Mouse (Mus musculus) hindbrain, embryonic 16.5 days (tissue): ENCODE data around the gene Gtpbp3. TPM values are rescaled to one million over a fixed set of nuclear protein-coding genes. Genes with fewer than 3 reads are reported as not detected.

ENCODE experiments used
- ATAC-seq: fragments of 200-750 bp; cut with Nextera tagmentation; 2 replicates; pipeline ENCODE4 v1.8.0; 2017; ENCODE audit warnings: moderate TSS enrichment, moderate library complexity
- H3K27ac ChIP-seq: fragments of 300-500 bp; sonication (generic); 2 replicates; pipeline ENCODE4 v1.5.1; 2014; ENCODE audit warnings: low read depth, mild to moderate bottlenecking, control low read depth, low read length, moderate library complexity
- H3K27me3 ChIP-seq: fragments of 300-500 bp; sonication (generic); replicated peaks from 2 replicates; pipeline ENCODE4 v1.6.1; 2014; ENCODE audit warnings: low read length; ENCODE audit not compliant: control insufficient read depth, insufficient read depth
- H3K36me3 ChIP-seq: fragments of 300-500 bp; sonication (generic); 2 replicates; pipeline ENCODE4 v1.6.1; 2014; ENCODE audit warnings: mild to moderate bottlenecking, low read length, moderate library complexity, mixed read lengths; ENCODE audit not compliant: control insufficient read depth, insufficient read depth
- H3K4me1 ChIP-seq: fragments of 300-500 bp; sonication (generic); 2 replicates; pipeline ENCODE4 v1.6.1; 2014; ENCODE audit warnings: low read depth, low read length; ENCODE audit not compliant: control insufficient read depth, insufficient read depth
- H3K4me2 ChIP-seq: fragments of 300-500 bp; sonication (generic); 2 replicates; pipeline ENCODE4 v1.6.1; 2014; ENCODE audit warnings: mild to moderate bottlenecking, low read length, control low read depth, moderate library complexity
- H3K4me3 ChIP-seq: fragments of 300-500 bp; sonication (generic); 2 replicates; pipeline ENCODE4 v1.5.1; 2014; ENCODE audit warnings: mild to moderate bottlenecking, low read length, control low read depth, moderate library complexity
- H3K9ac ChIP-seq: fragments of 300-500 bp; sonication (generic); 2 replicates; pipeline ENCODE4 v1.6.1; 2014; ENCODE audit warnings: low read depth, mild to moderate bottlenecking, control low read depth, low read length, moderate library complexity
- H3K9me3 ChIP-seq: fragments of 300-500 bp; sonication (generic); 2 replicates; pipeline ENCODE4 v1.6.1; 2014; ENCODE audit warnings: mild to moderate bottlenecking, low read length, moderate library complexity; ENCODE audit not compliant: control insufficient read depth
- WGBS: fragments of 180-500 bp; shearing (Covaris S2); extraction: QIAGEN DNeasy Blood & Tissue Kit; methylation state at CpG from one replicate; pipeline ENCODE4 v1.1.7; 2014; 5-methylcytosine and 5-hydroxymethylcytosine counted together
- polyA plus RNA-seq: library from polyadenylated mRNA; unstranded; fragments of >200 nt; fragmentation: Nextera tagmentation; extraction: Ambion mirVana; gene quantifications from 2 replicates; pipeline ENCODE4 v1.2.1, GENCODE M21; 2015

Gene Gtpbp3
- polyA plus RNA-seq, 1 experiment from 2014 or later = 14.6 TPM

- Histone ChIP-seq H3K4me2 (no peak overlapping the region), H3K9ac (no peak overlapping the region), H3K27me3 (no peaks in the 10 kb centered on the region), H3K27ac (no peak overlapping the region), H3K4me1 (peaks cover 29% of the 10 kb centered on the region), H3K36me3 (peaks cover 5% of the 10 kb centered on the region), H3K4me3 (no peak overlapping the region), H3K9me3 (no peaks in the 10 kb centered on the region)
- 98% methylated on average over 2 of the region's 2 CpGs for WGBS
- no peak for ATAC-seq
Measured at GRCm38 (mm10) chr8:71467201-71467600, 20.7 kb upstream of the Gtpbp3 start.

GRCm38 (mm10) chr8:71468001-71468400 lies 19.9 kb upstream of the Gtpbp3 start:
- H3K27ac ChIP-seq = no peak overlapping the region
- no peaks in the 10 kb centered on the region for H3K9me3 ChIP-seq
- H3K4me2 ChIP-seq = no peak overlapping the region
- no peak overlapping the region for H3K4me3 ChIP-seq
- H3K9ac ChIP-seq = no peak overlapping the region
- peaks cover 9% of the 10 kb centered on the region for H3K36me3 ChIP-seq
- WGBS = 89% methylated on average over 1 of the region's 1 CpGs
- H3K27me3 ChIP-seq = no peaks in the 10 kb centered on the region
- H3K4me1 ChIP-seq = peaks cover 24% of the 10 kb centered on the region
- no peak for ATAC-seq

DNA sequence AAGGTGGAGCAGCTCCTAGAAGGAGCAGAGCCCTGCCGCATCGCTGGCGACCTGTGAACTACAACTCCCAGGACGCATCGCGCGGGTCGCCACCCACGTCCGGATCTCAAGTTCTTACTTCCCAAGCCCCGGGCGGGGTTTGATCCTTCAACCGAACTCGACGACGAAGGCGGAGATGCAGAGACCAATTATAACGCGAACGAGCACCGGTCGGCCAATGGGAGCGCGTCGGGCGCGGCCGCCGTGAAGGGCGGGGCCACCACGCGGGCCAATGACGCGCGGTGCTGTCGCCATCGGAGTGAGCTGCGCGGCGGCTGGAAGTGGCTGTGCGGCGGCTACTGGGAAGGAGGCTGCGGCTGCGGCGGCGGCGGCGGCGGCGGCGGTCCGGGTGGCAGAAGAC lies 19.0 kb upstream of the Gtpbp3 start, which contains the start of gene Dda1:
TSS of gene Dda1 (plus strand) at position 284 of the 400 bp plus-strand sequence.
- H3K27ac ChIP-seq = peak within 1 kb of the TSS; percentile 81
- H3K4me3 ChIP-seq = peak within 1 kb of the TSS; percentile 66
- ATAC-seq = peak; percentile 91
- peak within 1 kb of the TSS; percentile 69 for H3K4me2 ChIP-seq
- H3K27me3 ChIP-seq = no peaks in the 10 kb centered on the region
- H3K36me3 ChIP-seq = peaks cover 11% of the 10 kb centered on the region
- peaks cover 22% of the 10 kb centered on the region for H3K4me1 ChIP-seq
- peak within 1 kb of the TSS; percentile 72 for H3K9ac ChIP-seq
- under 1% methylated on average over 51 of the region's 52 CpGs for WGBS
- H3K9me3 ChIP-seq = no peaks in the 10 kb centered on the region

GRCm38 (mm10) chr8:71469411-71469810 lies 18.5 kb upstream of the Gtpbp3 start:
- Histone ChIP-seq H3K9ac (peak overlapping the region; percentile 72), H3K4me1 (peaks cover 17% of the 10 kb centered on the region), H3K27ac (peak overlapping the region; percentile 81), H3K9me3 (no peaks in the 10 kb centered on the region), H3K36me3 (peaks cover 11% of the 10 kb centered on the region), H3K4me2 (peak overlapping the region; percentile 69), H3K27me3 (no peaks in the 10 kb centered on the region), H3K4me3 (peak overlapping the region; percentile 66)
- WGBS = 2% methylated on average over 24 of the region's 24 CpGs
- peak; percentile 40 for ATAC-seq

DNA sequence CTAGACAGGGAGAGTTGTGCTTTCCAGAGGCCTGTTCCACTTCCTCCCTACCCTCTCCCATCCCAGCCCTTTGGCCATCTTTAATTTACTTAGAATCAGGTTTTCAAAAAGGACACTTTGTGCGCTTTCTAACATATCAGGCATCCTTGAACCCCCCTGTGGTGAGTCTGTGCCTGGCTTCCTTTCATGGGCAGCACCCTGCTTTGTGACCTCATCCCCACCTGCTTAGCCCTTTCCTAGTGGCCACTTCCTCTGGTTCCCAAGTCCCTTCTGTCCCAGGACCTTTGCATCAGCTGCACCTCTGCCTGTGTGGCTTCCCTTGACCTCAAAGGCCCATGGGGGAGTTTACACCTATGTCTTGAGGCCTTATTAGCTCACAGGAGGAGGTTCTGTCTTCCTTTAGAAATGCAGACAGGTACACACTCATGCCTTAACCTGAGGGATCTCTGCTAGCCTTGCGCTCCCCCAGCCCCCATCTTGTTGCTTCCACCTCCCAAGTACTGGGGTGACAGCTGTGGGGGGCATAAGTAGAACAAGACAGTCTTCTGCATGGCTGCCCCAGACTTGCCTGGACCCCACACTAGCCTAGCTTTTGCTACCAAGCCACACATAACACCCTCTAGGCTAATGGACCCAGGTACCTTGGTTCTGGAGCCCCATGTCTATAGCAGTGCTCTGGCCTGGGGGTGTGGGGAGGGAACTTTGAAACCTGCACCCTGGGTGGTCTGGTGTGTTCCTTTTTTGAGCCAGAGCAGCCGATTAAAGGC lies 17.6 kb upstream of the Gtpbp3 start:
- no peak overlapping the region for H3K27ac ChIP-seq
- H3K4me3 ChIP-seq = peak overlapping the region; percentile 66
- peaks cover 17% of the 10 kb centered on the region for H3K4me1 ChIP-seq
- 75% methylated on average over 3 of the region's 3 CpGs for WGBS
- H3K9me3 ChIP-seq = no peaks in the 10 kb centered on the region
- no peak for ATAC-seq
- H3K4me2 ChIP-seq = peak overlapping the region; percentile 69
- H3K36me3 ChIP-seq = peaks cover 20% of the 10 kb centered on the region
- peak overlapping the region; percentile 72 for H3K9ac ChIP-seq
- H3K27me3 ChIP-seq = no peaks in the 10 kb centered on the region

DNA sequence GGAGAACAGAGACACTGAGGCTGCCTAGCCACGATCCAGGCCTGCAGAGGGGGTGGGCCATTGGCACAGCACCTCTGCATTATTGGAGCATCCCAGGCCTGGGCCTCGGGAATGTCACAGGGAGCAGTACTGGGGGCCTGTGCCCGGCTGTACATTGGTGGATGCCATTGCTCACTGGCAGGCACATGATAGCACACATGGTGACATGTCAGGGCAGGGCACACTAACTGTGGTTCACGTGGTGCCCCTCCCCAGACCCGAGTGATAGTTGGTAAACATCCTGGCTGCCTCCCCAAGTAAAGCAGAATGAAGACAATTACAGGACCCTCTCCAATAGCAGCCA lies 17.0 kb upstream of the Gtpbp3 start:
- no peak overlapping the region for H3K4me2 ChIP-seq
- H3K36me3 ChIP-seq = peaks cover 21% of the 10 kb centered on the region
- H3K9me3 ChIP-seq = no peaks in the 10 kb centered on the region
- H3K27me3 ChIP-seq = no peaks in the 10 kb centered on the region
- ATAC-seq = no peak
- no peak overlapping the region for H3K4me3 ChIP-seq
- H3K9ac ChIP-seq = no peak overlapping the region
- peaks cover 15% of the 10 kb centered on the region for H3K4me1 ChIP-seq
- H3K27ac ChIP-seq = no peak overlapping the region
- WGBS = 91% methylated on average over 5 of the region's 5 CpGs

DNA sequence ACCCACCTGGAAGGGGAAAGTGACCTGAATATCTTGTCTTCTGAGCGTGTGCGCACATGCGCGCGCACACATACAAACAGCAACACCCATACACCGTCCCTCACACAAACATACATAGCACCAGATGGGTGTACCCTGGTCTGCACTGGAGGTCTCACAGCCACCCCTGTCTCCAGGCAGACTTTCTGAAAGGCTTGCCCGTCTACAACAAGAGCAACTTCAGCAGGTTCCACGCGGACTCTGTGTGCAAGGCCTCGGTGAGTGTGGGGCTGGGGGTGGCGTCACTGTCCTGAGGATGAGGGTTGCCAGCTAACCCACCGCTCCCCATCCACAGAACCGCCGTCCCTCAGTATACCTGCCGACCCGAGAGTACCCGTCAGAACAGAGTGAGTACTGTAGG lies 16.0 kb upstream of the Gtpbp3 start:
- Histone ChIP-seq H3K27ac (no peak overlapping the region), H3K27me3 (no peaks in the 10 kb centered on the region), H3K9ac (no peak overlapping the region), H3K4me1 (peaks cover 18% of the 10 kb centered on the region), H3K4me3 (no peak overlapping the region), H3K9me3 (no peaks in the 10 kb centered on the region), H3K36me3 (peaks cover 21% of the 10 kb centered on the region), H3K4me2 (no peak overlapping the region)
- no peak for ATAC-seq
- 95% methylated on average over 17 of the region's 17 CpGs for WGBS

- peaks cover 21% of the 10 kb centered on the region for H3K36me3 ChIP-seq
- no peak for ATAC-seq
- no peaks in the 10 kb centered on the region for H3K9me3 ChIP-seq
Measured at GRCm38 (mm10) chr8:71472601-71473386, 15.1 kb upstream of the Gtpbp3 start.

GRCm38 (mm10) chr8:71474344-71474743 lies 13.6 kb upstream of the Gtpbp3 start:
- H3K36me3 ChIP-seq = peaks cover 26% of the 10 kb centered on the region
- ATAC-seq = no peak
- no peak overlapping the region for H3K4me3 ChIP-seq
- no peak overlapping the region for H3K4me2 ChIP-seq
- H3K4me1 ChIP-seq = peaks cover 26% of the 10 kb centered on the region
- no peak overlapping the region for H3K27ac ChIP-seq
- H3K9ac ChIP-seq = no peak overlapping the region
- 93% methylated on average over 18 of the region's 18 CpGs for WGBS
- no peaks in the 10 kb centered on the region for H3K27me3 ChIP-seq
- H3K9me3 ChIP-seq = no peaks in the 10 kb centered on the region

More at GRCm38 (mm10) chr8:71472601-71473386, 15.1 kb upstream of the Gtpbp3 start:
- Histone ChIP-seq H3K27ac (no peak overlapping the region), H3K9ac (no peak overlapping the region), H3K4me3 (no peak overlapping the region), H3K27me3 (no peaks in the 10 kb centered on the region), H3K4me1 (peaks cover 26% of the 10 kb centered on the region), H3K4me2 (no peak overlapping the region)
- WGBS = 89% methylated on average over 8 of the region's 8 CpGs
